Mouse (Mus musculus) frontal cortex, adult 2 months (tissue): ENCODE measurements around the gene Zfp654. TPM values are rescaled to one million over a fixed set of nuclear protein-coding genes. Genes with fewer than 3 reads are reported as not detected.

Source experiments
- DNase-seq, 2 experiments: peaks; one replicate each; pipeline ENCODE4 v3.0.0; 2022; ENCODE audit warnings: low spot score in 1 of 2; ENCODE audit errors: extremely low spot score in 1 of 2
- polyA plus RNA-seq: library from polyadenylated mRNA; depleted of rRNA; stranded (reverse); fragments of >200 nt; gene quantifications from 2 replicates; pipeline ENCODE4 v1.2.3, GENCODE M21; 2012

Zfp654 gene
- polyA plus RNA-seq, 1 experiment = 11.3 TPM

DNA sequence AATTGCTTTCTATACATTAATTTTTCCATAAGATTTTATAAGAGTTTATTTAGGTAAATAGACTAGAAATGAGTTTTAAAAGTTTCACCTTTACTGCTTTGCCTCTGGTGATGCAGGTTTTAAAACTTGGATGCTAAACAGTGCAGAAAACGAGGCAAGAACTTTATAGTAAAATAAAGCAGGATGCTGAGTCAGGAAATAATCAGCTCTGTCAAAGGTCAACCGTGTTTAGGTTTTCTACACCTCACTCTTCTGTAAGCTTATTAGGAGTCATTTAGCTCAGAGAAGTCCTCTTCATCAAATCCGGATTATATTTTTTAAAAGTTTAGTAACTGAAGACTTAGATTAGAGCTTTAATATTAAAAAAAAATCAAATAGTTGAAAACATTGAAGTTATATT lies 5.5 kb upstream of the Zfp654 start:
- no peak for DNase-seq

DNA sequence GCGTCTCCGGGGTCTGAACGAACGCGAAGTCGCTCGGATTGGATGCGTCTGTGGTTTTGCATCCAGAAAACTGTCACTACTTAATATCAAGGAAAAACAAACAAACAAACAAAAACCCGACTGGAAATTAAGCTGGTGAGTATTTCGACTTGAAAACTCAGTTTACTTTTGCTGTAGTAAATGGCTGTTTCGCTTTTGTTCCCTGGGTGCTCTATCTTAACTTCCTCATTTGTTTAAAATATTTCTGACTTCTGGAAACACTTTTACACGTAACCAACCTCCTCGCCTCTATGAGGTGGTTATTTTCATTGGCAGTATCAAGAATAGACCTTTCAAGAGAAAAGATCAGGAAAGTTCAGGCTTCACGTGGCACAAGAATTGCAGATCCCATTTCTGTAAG lies 1.4 kb upstream of the Zfp654 start:
- no peak for DNase-seq

GRCm38 (mm10) chr16:64852441-64852871 lies 1.0 kb upstream of the Zfp654 start:
- peak in 1 of 2 experiments; percentile 17 for DNase-seq

DNA sequence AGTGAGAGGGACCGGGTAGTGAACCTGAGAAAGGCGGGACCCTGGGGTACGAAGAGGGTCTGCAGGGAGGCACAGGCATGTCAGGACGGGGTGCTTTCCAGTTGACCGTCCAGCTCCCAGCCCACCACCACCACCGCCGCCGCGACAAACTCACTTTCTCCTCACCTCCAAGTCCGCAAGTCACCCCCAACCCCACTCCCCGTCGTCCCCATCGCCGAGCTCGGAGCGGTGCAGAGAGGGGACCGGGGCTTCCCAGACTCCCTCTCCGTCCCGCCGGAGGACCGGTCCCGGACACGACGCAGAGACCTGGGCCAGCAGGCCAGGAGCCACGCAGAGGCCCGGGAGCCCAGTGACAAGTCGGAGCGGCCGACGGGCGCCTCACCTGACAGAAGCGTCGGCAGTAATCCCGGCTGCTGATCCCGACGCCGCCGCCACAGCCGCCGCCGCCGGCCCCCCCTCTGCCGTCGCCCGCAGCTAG lies 328 bp downstream of the Zfp654 start:
- DNase-seq = no peak

DNA sequence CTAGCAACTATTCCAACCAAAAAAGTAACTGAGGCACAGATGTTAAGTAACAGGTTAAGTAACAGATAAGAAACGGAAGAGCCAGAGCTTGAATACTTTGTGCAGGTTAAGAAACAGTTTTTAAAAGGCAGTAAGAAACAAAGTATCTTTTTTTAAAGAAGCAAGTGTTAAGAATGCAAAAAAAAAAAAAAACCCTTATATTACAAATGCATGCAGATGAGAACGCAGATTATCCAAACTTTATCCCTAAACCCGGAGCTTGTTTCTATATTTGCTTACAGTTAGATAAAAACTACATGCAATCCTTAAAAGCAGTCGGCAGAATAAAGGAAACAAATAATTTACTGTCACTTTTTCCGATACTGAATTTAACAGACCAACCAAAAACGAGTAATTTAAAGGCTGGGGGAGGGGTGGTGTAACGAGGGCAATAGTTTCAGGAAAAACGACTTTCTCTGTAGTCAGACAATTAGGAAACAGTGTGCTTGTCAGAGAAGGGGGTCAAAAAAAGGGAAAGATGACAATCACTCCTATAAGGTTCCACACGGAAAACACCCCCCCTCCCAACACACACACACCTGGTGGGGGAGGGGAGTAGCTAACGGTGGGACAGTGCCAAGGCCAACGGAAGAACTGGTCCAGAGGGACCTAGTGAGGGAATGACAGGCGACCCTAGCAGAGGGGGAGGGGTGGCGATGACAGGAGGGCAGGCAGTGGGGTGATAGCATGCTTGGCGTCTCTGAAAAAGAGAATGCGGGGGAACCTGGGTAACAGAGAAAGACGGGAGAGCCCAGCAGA lies 966 bp downstream of the Zfp654 start:
- DNase-seq = peak; percentile 18 to 27

DNA sequence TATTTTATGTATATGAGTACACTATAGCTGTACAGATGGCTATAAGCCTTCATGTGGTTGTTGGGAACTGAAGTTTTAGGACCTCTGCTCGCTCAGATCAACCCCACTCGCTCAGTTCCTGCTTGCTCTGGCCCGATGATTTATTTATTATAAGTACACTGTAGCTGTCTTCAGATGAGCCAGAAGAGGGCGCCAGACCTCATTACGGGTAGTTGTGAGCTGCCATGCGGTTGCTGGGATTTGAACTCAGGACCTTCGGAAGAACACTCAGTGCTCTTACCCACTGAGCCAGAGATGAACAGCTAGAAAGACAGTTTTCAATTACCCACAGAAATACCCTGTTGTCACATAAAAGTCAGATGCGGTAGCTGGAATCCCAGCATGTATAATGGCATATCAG lies 5.5 kb downstream of the Zfp654 start:
- DNase-seq = no peak

DNA sequence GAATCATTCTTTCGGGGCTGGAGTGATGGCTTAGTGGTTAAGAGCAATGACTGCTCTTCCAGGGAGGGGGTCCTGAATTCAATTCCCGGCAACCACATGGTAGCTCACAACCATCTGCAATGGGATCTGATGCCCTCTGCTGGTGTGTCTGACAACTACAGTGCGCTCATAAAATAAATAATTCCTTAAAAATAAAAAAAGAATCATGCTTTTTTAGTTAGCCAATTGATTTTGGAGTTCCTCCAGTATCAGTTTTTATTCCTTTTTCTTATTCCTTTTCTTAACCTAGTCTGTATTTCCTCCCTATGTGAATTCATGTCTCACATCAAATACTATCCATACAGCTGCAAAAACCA lies 9.1 kb downstream of the Zfp654 start:
- no peak for DNase-seq

DNA sequence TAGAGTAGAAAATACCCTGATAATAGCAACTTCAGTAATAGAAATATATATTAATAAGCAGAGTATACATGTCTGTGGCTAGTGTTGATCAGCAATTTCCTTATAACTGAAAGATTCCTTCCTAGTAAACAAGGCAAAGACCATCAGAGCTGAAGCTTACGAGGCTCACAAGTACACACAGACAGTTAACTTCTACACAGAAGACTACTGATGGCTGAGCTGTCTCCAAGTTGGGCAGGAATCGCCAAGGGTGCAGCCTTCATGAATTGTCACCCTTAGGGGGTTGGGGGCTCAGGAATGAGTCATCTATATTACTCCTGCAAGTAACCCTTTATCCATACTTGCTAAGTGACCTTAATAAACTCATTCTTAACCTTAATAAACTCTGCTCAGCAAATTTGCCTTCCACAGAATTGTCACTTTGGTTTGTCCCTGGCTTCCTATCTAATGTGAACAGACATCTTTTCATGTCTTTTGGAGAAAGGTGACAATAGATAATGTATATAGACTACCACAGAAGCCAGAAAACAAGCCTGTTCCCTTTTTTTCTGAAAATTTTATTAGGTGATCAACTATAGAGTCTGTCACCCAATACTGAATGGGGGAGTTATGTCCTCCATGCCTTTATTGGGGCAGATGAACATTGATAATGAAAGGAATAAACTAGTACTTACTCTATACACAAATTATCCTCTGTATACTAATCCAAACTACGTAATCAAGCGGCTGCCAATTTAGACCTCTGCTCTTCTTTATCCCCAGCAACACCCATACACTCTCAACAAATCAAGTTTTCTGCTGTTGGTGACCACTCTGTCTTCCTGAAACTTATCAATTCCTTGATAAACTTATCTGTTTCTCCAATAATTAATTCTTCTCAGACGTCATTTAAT lies 9.7 kb downstream of the Zfp654 start:
- DNase-seq = no peak

DNA sequence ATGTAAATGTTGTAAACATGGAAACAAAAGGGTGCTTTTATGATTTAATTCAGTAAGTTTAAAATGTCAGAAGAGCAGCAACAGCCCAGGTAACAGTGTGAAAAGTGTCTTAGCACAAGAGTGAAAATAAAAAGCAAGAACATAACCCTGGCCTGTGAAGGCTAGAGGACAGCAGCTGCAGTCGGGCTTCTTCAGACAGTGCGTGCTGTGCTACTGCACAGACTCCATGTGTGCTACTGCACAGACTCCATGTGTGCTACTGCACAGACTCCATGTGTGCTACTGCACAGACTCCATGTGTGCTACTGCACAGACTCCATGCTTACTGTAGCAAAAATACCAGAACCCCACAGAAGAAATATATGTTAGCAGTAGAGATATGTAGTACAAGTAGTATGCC lies 14.7 kb downstream of the Zfp654 start:
- no peak for DNase-seq

- DNase-seq = no peak
Observed at GRCm38 (mm10) chr16:64835996-64836545, 15.4 kb downstream of the Zfp654 start.

DNA sequence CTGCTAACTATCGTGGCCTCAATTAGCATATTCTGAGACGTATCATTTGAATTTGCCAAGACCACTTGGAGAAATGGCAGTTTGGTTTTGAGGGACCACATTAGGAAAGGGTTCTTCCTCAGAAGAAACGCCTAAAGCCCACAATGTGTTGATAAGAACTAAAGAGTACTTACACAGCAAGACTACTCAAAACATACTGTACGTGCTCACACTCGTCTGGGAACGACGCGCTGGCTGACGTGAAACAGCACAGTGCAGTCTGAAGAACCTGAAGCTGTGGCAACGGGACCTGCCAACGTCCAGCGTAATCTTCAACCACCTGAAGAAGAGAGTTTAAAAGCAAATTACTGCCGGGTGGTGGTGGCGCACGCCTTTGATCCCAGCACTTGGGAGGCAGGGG lies 21.2 kb downstream of the Zfp654 start:
- DNase-seq = no peak

GRCm38 (mm10) chr16:64824474-64824873 lies 27.0 kb downstream of the Zfp654 start:
- DNase-seq = no peak

DNA sequence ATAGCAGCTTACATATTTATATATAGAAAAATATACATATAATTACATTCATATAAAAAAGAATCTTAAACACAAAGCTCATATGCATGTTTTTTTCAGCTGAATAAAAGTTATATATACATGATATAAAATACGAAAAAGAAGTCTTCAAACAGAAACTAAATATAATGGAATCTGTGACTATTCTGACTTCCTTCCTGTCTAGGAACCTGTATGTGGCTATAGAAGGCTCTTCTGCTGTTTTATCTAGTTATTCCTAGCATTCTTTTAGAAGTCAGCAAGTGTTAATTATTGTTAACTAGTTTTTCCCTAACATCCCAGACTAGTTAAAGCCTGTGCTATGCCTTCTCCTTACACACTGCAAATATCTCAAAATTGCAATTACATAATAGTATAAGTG lies 27.6 kb downstream of the Zfp654 start:
- DNase-seq = no peak

GRCm38 (mm10) chr16:64817094-64817765 lies 34.2 kb downstream of the Zfp654 start:
- DNase-seq = no peak

DNA sequence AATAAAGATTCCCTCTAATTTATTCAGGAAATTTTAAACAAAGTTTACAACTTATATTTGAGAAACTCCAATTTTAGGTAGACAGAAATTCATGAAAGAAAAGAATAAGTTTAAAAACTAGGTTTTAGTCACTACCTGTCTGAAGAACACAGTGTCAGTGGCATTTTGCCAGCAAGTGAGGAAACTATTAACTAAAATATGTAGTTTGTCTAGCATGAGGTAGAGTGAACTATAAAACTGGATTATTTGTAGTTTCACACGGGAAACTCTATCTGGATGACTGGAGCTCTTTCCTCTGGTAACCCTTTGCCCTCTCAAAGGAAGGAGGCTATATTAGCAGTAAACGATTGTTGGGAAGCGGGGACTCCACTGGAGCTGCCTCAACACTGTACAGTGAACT lies 48.4 kb downstream of the Zfp654 start:
- DNase-seq = no peak

DNA sequence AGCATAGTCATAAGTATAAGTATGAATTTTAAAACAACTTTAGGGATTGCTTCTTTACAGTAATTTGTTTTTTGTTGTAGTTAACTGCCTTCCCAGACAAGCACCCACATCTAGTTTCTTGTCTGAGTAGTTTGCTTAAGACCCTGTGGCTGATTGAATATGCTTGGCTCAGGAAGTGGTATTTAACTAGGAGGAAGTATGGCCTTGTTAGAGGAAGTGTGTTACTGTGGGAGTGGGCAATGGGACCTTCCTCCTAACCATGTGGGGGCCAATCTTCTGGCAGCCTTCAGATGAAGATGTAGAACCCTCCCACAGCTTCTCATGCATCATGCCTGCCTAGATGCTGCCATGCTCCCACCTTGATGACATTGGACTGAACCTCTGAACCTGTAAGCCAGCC lies 49.8 kb downstream of the Zfp654 start:
- no peak for DNase-seq

DNA sequence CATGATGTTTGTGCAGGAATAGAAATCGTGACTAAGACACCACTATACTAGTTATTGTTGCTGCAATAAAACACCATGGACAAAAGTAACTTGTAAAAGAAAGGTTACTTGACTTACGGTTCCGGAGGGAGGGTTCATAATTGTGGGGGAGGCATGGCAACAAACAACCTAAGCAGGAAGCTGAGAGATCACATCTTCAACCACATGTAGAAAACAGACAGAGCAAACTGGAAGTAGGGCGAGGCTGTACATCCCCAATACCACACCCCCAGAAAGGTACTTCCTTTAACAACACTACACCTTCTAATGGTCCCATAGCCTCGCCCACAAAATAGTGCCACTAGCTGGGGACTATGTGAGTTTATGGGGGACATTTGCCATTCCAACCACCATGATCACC lies 51.1 kb downstream of the Zfp654 start:
- DNase-seq = no peak

DNA sequence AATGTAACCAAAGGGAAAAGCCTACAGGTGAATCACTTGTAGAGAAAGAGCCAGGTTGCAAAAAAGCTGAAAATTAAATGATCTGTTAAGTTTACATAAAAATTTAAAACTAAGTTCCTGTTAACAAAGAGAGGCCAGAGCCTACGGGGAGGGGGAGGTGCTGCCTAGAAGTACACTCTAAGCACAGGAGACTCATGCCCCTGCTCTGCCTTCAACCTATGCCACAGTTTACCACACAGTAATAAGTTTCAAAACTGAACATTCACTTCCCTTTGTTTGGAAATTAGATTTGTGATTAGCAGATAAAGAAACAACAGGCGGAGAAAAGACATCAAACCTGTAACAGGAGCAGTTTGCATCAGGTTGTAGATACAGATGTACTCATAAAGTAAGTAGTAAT lies 56.6 kb downstream of the Zfp654 start:
- no peak for DNase-seq

- DNase-seq = no peak
Observed at GRCm38 (mm10) chr16:64789706-64790105, 61.7 kb downstream of the Zfp654 start.

DNA sequence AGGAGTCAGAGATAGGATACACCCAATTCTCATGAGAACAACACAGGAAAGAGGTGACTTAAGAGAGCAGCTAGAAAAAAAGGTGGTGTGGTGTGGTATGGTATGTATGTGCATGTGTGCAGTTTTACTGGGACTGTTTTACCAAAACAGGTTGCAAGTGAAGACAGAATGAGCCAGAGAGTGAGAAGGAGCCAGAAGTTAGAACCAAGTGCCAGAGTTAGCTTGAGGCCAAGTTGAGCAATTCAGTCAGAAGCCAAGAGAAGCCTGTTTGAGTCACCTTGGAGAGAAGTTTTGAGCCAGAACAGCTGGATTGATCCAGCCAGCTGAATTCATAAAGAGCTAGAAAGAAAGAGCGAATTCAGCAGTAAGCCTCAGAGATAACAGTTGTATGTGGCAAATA lies 75.9 kb downstream of the Zfp654 start:
- no peak for DNase-seq

GRCm38 (mm10) chr16:64771431-64771818 lies 80.0 kb downstream of the Zfp654 start:
- peak in 1 of 2 experiments; percentile 10 for DNase-seq
